Mouse (Mus musculus) kidney, postnatal 0 days (tissue): ENCODE measurements around the gene Smdt1. TPM values are rescaled to one million over a fixed set of nuclear protein-coding genes. Genes with fewer than 3 reads are reported as not detected.

Experiments used
- ATAC-seq: fragments of 200-750 bp; cut with Nextera tagmentation; replicated peaks from 2 replicates; pipeline ENCODE4 v1.8.0; 2017; ENCODE audit warnings: low read depth, moderate number of reproducible peaks, moderate TSS enrichment, moderate library complexity; ENCODE audit not compliant: low FRiP score
- DNase-seq: peaks from one replicate; pipeline ENCODE4 v3.0.0-alpha.2; 2016; ENCODE audit warnings: low spot score
- H3K27ac ChIP-seq: fragments of 300-500 bp; sonication (generic); 2 replicates; pipeline ENCODE4 v1.5.1; 2014; ENCODE audit warnings: mild to moderate bottlenecking
- H3K27me3 ChIP-seq: fragments of 300-500 bp; sonication (generic); 2 replicates; pipeline ENCODE4 v1.6.1; 2014; ENCODE audit warnings: low read length, mixed read lengths; ENCODE audit not compliant: insufficient read depth
- H3K36me3 ChIP-seq: fragments of 300-500 bp; sonication (generic); 2 replicates; pipeline ENCODE4 v1.6.1; 2014; ENCODE audit warnings: low read length, mixed read lengths; ENCODE audit not compliant: insufficient read depth
- H3K4me1 ChIP-seq: fragments of 300-500 bp; sonication (generic); replicated peaks from 2 replicates; pipeline ENCODE4 v1.6.1; 2014; ENCODE audit warnings: antibody characterized with exemption, low read length, mixed read lengths; ENCODE audit not compliant: insufficient read depth
- H3K4me2 ChIP-seq: fragments of 300-500 bp; sonication (generic); 2 replicates; pipeline ENCODE4 v1.6.1; 2014; ENCODE audit warnings: mild to moderate bottlenecking, low read length, moderate library complexity, mixed read lengths
- H3K4me3 ChIP-seq: fragments of 300-500 bp; sonication (generic); replicated peaks from 2 replicates; pipeline ENCODE4 v1.5.1; 2014; ENCODE audit warnings: low read depth, low read length
- H3K9ac ChIP-seq: fragments of 300-500 bp; sonication (generic); 2 replicates; pipeline ENCODE4 v1.6.1; 2014; ENCODE audit warnings: low read depth, low read length
- H3K9me3 ChIP-seq: fragments of 300-500 bp; sonication (generic); replicated peaks from 2 replicates; pipeline ENCODE4 v1.6.1; 2016; ENCODE audit warnings: low read length, inconsistent platforms, mixed read lengths
- CTCF ChIP-seq: IDR thresholded peaks from 2 replicates; pipeline ENCODE4 v1.5.1; 2016; ENCODE audit warnings: antibody characterized with exemption, low read depth, mild to moderate bottlenecking, moderate library complexity
- WGBS: fragments of 180-500 bp; shearing (Covaris S2); extraction: QIAGEN DNeasy Blood & Tissue Kit; methylation state at CpG from one replicate; pipeline ENCODE4 v1.1.7; 2014; 5-methylcytosine and 5-hydroxymethylcytosine counted together
- polyA plus RNA-seq: library from polyadenylated mRNA; unstranded; fragments of >200 nt; fragmentation: Nextera tagmentation; extraction: Ambion mirVana; gene quantifications from 2 replicates; pipeline ENCODE4 v1.2.1, GENCODE M21; 2015

Gene Smdt1
- polyA plus RNA-seq, 1 experiment from 2014 or later, result 375 TPM

DNA sequence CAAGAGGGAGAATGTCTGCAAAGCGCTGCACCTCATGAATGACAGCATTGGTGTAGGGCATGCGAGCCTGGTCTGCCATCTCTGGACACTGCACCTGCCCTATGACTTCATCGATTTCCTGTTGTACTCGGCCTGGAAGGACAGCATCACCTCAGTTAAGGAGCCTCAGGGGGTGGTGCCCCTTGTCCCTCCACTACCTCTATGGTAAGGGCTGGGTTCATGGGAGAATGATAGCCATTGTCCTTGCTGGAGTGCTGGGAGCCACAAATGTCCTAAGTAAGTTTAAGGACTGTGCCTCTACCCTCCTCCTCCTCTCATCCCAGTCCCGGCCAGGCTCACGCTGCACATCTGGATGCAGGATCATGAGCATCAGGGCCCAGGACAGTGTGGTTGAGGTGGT is 33.7 kb downstream of the Smdt1 start:
- DNase-seq, result no peak
- no peak for ATAC-seq

DNA sequence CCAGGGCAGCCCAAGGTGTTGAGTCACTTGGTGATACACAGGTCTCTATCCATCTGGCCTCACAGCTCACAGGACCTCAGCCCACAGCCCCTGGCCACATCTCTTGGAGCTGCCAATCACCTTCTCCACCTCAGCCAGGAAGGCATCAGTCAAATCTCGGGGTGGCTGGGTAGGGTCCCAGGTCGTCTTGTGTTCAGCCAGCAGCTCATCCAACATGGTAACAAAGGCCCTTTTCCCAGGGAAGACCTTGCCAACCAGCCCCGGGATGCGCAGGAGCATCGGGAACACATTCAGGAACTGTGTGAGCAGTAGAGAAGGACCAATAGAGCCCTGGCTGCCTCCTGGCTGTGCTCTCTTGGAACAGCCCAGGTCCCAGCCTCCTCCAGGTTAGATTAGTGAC is 34.2 kb downstream of the Smdt1 start:
- Histone ChIP-seq H3K4me3 (no peak overlapping the region), H3K4me1 (peaks cover 5% of the 10 kb centered on the region; the same call in 1 of the 2 replicates), H3K27me3 (no peaks in the 10 kb centered on the region), H3K9ac (no peak overlapping the region), H3K4me2 (no peak overlapping the region), H3K9me3 (no peaks in the 10 kb centered on the region), H3K27ac (no peak overlapping the region), H3K36me3 (peaks cover 10% of the 10 kb centered on the region; the same call in 1 of the 2 replicates)
- DNase-seq (no peak), ATAC-seq (no peak)
- WGBS, result 83% methylated on average over 5 of the region's 5 CpGs
- TF ChIP-seq CTCF, result no peak

More for the DNA sequence above, 33.7 kb downstream of the Smdt1 start:
- H3K4me3 ChIP-seq, result no peak overlapping the region
- H3K9ac ChIP-seq, result no peak overlapping the region
- no peaks in the 10 kb centered on the region for H3K9me3 ChIP-seq
- no peak for TF ChIP-seq CTCF
- no peaks in the 10 kb centered on the region for H3K27me3 ChIP-seq
- H3K36me3 ChIP-seq, result peaks cover 10% of the 10 kb centered on the region; the same call in 1 of the 2 replicates
- H3K4me2 ChIP-seq, result no peak overlapping the region
- no peak overlapping the region for H3K27ac ChIP-seq
- peaks cover 5% of the 10 kb centered on the region; the same call in 1 of the 2 replicates for H3K4me1 ChIP-seq
- WGBS, result 82% methylated on average over 6 of the region's 6 CpGs

DNA sequence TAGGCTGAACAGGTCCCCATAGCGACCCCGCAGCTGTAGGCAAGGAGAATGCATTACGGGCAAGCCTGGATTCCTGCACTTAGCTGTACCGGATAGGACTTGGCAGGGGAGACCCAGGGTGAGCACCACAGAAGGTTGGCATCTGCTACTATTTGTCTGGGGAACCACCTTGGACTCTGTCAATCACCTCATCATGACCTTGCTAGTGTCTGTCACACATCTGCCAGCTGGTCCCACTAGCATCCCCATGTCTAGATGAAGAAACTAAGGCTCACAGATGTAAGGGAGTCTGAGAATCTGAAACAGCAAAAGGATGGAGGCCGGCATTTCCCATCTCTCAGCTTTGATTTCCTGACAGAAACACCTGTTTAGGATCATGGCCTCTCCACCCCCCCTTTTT is 35.7 kb downstream of the Smdt1 start:
- Histone ChIP-seq H3K4me2 (no peak overlapping the region), H3K27ac (no peak overlapping the region), H3K4me1 (peaks cover 8% of the 10 kb centered on the region), H3K9ac (no peak overlapping the region), H3K36me3 (peaks cover 10% of the 10 kb centered on the region; the same call in 1 of the 2 replicates), H3K27me3 (no peaks in the 10 kb centered on the region), H3K4me3 (no peak overlapping the region), H3K9me3 (no peaks in the 10 kb centered on the region)
- WGBS, result 75% methylated on average over 5 of the region's 5 CpGs
- ATAC-seq, result no peak
- no peak for DNase-seq
- TF ChIP-seq CTCF, result no peak

DNA sequence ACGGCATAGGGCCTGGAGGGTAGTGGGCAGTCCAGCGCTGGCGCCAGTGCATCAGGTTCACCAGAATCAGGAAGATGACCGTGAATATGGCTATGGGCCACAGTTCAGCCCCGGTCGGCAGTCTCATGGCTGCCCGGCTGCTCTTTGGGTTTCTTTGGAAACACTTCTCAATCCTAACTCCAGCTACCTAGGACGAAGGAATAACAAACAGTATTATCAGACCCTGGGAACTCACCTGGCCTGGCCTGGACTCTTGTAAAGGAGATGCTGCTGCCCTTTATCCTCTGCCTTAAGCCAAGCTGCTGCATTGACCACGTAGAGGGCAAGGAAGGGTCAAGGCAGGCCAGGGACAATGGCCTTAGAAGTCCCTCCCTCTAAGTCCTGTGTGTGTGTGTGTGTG is 37.1 kb downstream of the Smdt1 start:
- H3K36me3 ChIP-seq, result peaks cover 6% of the 10 kb centered on the region; the same call in 1 of the 2 replicates
- ATAC-seq (no peak), DNase-seq (no peak)
- peaks cover 12% of the 10 kb centered on the region for H3K4me1 ChIP-seq
- WGBS, result 93% methylated on average over 9 of the region's 9 CpGs
- no peaks in the 10 kb centered on the region for H3K9me3 ChIP-seq
- H3K27ac ChIP-seq, result peak overlapping the region; percentile 93; the same call in 1 of the 2 replicates
- no peaks in the 10 kb centered on the region for H3K27me3 ChIP-seq
- TF ChIP-seq CTCF, result no peak
- H3K9ac ChIP-seq, result no peak overlapping the region
- H3K4me2 ChIP-seq, result no peak overlapping the region
- H3K4me3 ChIP-seq, result no peak overlapping the region

DNA sequence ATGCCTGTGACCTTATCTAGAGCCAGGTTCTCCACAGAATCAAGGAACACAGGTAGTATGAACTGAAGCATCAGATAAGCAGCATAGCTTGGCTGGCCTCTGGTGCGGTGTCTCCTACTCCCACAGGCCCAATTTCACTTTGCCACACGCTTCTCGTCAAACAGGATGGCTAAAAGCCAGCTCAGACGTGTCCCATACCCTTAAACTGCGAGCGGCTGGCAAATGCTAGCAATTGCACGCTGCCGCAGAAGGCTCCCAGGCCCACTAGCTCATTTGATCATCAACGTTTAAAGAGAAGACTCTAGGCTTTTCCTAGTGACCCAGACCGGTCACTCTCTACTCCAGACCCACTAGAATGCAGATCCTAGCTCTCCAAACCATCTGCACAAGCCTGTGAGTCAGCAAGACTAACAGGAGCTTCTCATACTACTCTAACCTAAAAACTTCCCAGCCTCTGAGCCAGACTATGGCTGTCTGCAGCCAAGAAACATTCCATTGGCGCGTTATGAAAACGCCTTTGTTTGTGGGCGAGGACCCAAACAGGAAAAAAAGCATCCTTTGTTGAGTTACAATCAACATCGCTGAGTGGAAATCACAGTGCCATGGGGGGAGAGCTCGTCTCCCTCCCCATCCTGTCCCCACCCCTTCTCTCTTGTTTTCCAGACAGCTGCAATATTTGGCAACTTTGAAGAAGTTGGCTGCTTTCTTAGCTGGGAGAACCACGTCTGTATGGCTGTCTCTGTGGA is 37.8 kb downstream of the Smdt1 start:
- no peak for TF ChIP-seq CTCF
- H3K27me3 ChIP-seq, result no peaks in the 10 kb centered on the region
- H3K9ac ChIP-seq, result no peak overlapping the region
- no peak overlapping the region for H3K4me3 ChIP-seq
- H3K4me1 ChIP-seq, result peaks cover 12% of the 10 kb centered on the region
- peak; percentile 72 for DNase-seq
- peaks cover 6% of the 10 kb centered on the region; the same call in 1 of the 2 replicates for H3K36me3 ChIP-seq
- WGBS, result 65% methylated on average over 17 of the region's 17 CpGs
- no peak for ATAC-seq
- H3K27ac ChIP-seq, result peak overlapping the region; percentile 93
- no peaks in the 10 kb centered on the region for H3K9me3 ChIP-seq
- no peak overlapping the region; the same call in 1 of the 2 replicates for H3K4me2 ChIP-seq

DNA sequence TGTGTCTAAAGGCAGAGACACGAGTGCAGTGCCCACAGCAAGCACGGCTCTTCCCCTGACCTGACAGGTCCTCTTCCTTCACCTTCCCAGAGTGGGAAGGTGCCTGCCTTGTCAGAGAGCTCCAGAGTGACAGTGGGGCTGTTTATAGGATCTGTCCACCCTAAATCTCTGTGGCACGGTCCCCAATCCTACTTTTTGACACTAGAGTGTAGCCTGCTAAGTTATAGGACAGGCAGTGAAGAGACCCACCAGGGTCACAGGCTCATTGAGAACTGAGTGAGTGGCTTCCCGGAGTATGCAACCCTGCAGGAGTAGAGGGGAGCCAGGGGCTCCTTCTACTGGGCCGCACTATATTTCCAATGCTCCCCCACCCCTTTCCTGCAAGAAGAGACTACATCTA is 38.9 kb downstream of the Smdt1 start:
- H3K9me3 ChIP-seq, result no peaks in the 10 kb centered on the region
- no peak overlapping the region for H3K4me3 ChIP-seq
- no peak overlapping the region; the same call in 1 of the 2 replicates for H3K9ac ChIP-seq
- peak overlapping the region; percentile 75 for H3K4me2 ChIP-seq
- H3K36me3 ChIP-seq, result peaks cover 4% of the 10 kb centered on the region; the same call in 1 of the 2 replicates
- DNase-seq, result no peak
- H3K4me1 ChIP-seq, result peaks cover 12% of the 10 kb centered on the region
- H3K27me3 ChIP-seq, result no peaks in the 10 kb centered on the region
- no peak for ATAC-seq
- H3K27ac ChIP-seq, result peak overlapping the region; percentile 93
- no peak for TF ChIP-seq CTCF
- WGBS, result 76% methylated on average over 5 of the region's 5 CpGs
